Mouse (Mus musculus) left cerebral cortex, postnatal 36 days (tissue): ENCODE results near the gene Abcc2. TPM values are rescaled to one million over a fixed set of nuclear protein-coding genes. Genes with fewer than 3 reads are reported as not detected.

Experiments
- DNase-seq, 2 experiments: peaks; one replicate each; pipeline ENCODE4 v3.0.0; 2021 to 2022; ENCODE audit warnings: low spot score in 2 of 2, mixed read lengths in 1 of 2
- intact Hi-C: fragments of 180-260 bp; cut with DNase I; formaldehyde crosslinking; loops from one replicate; pipeline ENCODE4 v1.15.1; 2025
- total RNA-seq, 2 experiments: library from RNA; stranded (reverse); gene quantifications; 2 replicates each; pipeline ENCODE4 v1.2.3; 2021

The Abcc2 gene
- total RNA-seq, 2 experiments from 2014 or later: not detected

- intact Hi-C loops: no loop called here
- no peak for DNase-seq
Observed at GRCm38 (mm10) chr19:43886371-43887099, 104.5 kb downstream of the Abcc2 start.

- DNase-seq: no peak
- intact Hi-C loops: no loop called here
Observed at GRCm38 (mm10) chr19:43887242-43887641, 105.2 kb downstream of the Abcc2 start.

GRCm38 (mm10) chr19:43887725-43888124, 105.7 kb downstream of the Abcc2 start:
- intact Hi-C loops: no loop called here
- DNase-seq: no peak

Other genes starting within 250 kb of the Abcc2 start
- not detected for gene Nkx2-3, start 169.9 kb upstream of the Abcc2 start, total RNA-seq
- 10 to 100 TPM; 39.2 to 39.9 TPM for gene Slc25a28, start 107.3 kb upstream of the Abcc2 start, total RNA-seq
- 10 to 100 TPM; 22.5 to 23.3 TPM for gene Entpd7, start 92.5 kb upstream of the Abcc2 start, total RNA-seq
- 1 to 10 TPM; 5.7 to 5.9 TPM for gene Cutc, start 29.2 kb upstream of the Abcc2 start, total RNA-seq
- gene Cox15, start 29.2 kb upstream of the Abcc2 start, total RNA-seq: 10 to 100 TPM; 13.3 to 17.1 TPM
- 10 to 100 TPM; 11.8 to 12.5 TPM for gene Dnmbp, start 158.0 kb downstream of the Abcc2 start, total RNA-seq
- gene Cpn1, start 204.4 kb downstream of the Abcc2 start, total RNA-seq: under 1 TPM; 0.17 to 0.48 TPM
- gene Cyp2c23, start 247.0 kb downstream of the Abcc2 start, total RNA-seq: under 1 TPM; 0.20 to 0.27 TPM